Mouse (Mus musculus): ENCODE results near the gene Exosc10. TPM values are rescaled to one million over a fixed set of nuclear protein-coding genes. Genes with fewer than 3 reads are reported as not detected.

The Exosc10 gene
- total and polyA plus RNA-seq, 2 experiments = 9.8 to 12.7 TPM

GRCm38 (mm10) chr4:148530778-148531177, 27.5 kb upstream of the Exosc10 start:
- H3K27me3 ChIP-seq (ENCODE audit: control insufficient read depth, insufficient read depth, low read length) = no peaks in the 10 kb centered on the region
- H3K9ac ChIP-seq (ENCODE audit: low read depth, low read length) = no peak overlapping the region
- 89% methylated on average over 6 of the region's 6 CpGs for WGBS
- no peaks in the 10 kb centered on the region for H3K4me1 ChIP-seq (ENCODE audit: control insufficient read depth, insufficient read depth, low read length)
- no peak overlapping the region for H3K27ac ChIP-seq (replicated peaks; ENCODE audit: insufficient read depth, low read depth, low read length)
- no peaks in the 10 kb centered on the region for H3K79me2 ChIP-seq (ENCODE audit: control insufficient read depth, insufficient read depth, low read length)
- H3K36me3 ChIP-seq (ENCODE audit: control insufficient read depth, insufficient read depth, low read length) = peaks cover 49% of the 10 kb centered on the region
- no peak for DNase-seq (ENCODE audit: extremely low read depth, low read depth, low spot score)
- no peak for TF ChIP-seq CTCF (IDR thresholded peaks at IDR 0.05; ENCODE audit: low read depth, low read length)
- TF ChIP-seq POLR2A (IDR thresholded peaks at IDR 0.05; ENCODE audit: extremely low read depth, insufficient read depth, low read length) = no peak
- no peak overlapping the region for H3K4me3 ChIP-seq (ENCODE audit: insufficient read depth, low read depth, low read length)

- Histone ChIP-seq H3K4me3 (ENCODE audit: insufficient read depth, low read depth, low read length) (no peak overlapping the region), H3K27me3 (ENCODE audit: control insufficient read depth, insufficient read depth, low read length) (no peaks in the 10 kb centered on the region), H3K79me2 (ENCODE audit: control insufficient read depth, insufficient read depth, low read length) (no peaks in the 10 kb centered on the region), H3K36me3 (ENCODE audit: control insufficient read depth, insufficient read depth, low read length) (peaks cover 47% of the 10 kb centered on the region), H3K27ac (replicated peaks; ENCODE audit: insufficient read depth, low read depth, low read length) (no peak overlapping the region), H3K4me1 (ENCODE audit: control insufficient read depth, insufficient read depth, low read length) (no peaks in the 10 kb centered on the region), H3K9ac (ENCODE audit: low read depth, low read length) (no peak overlapping the region)
- DNase-seq (ENCODE audit: extremely low read depth, low read depth, low spot score) = no peak
- WGBS = 93% methylated on average over 4 of the region's 4 CpGs
- TF ChIP-seq CTCF (IDR thresholded peaks at IDR 0.05; ENCODE audit: low read depth, low read length) = no peak
- TF ChIP-seq POLR2A (IDR thresholded peaks at IDR 0.05; ENCODE audit: extremely low read depth, insufficient read depth, low read length) = no peak
Measured at GRCm38 (mm10) chr4:148531341-148531740, 26.9 kb upstream of the Exosc10 start.

GRCm38 (mm10) chr4:148532516-148532915, 25.7 kb upstream of the Exosc10 start:
- Histone ChIP-seq H3K36me3 (ENCODE audit: control insufficient read depth, insufficient read depth, low read length) (peaks cover 41% of the 10 kb centered on the region), H3K79me2 (ENCODE audit: control insufficient read depth, insufficient read depth, low read length) (no peaks in the 10 kb centered on the region), H3K4me3 (ENCODE audit: insufficient read depth, low read depth, low read length) (no peak overlapping the region), H3K27ac (replicated peaks; ENCODE audit: insufficient read depth, low read depth, low read length) (no peak overlapping the region), H3K27me3 (ENCODE audit: control insufficient read depth, insufficient read depth, low read length) (no peaks in the 10 kb centered on the region), H3K9ac (ENCODE audit: low read depth, low read length) (no peak overlapping the region), H3K4me1 (ENCODE audit: control insufficient read depth, insufficient read depth, low read length) (no peaks in the 10 kb centered on the region)
- WGBS = 99% methylated on average over 3 of the region's 3 CpGs
- DNase-seq (ENCODE audit: extremely low read depth, low read depth, low spot score) = no peak
- TF ChIP-seq CTCF (IDR thresholded peaks at IDR 0.05; ENCODE audit: low read depth, low read length) = no peak
- no peak for TF ChIP-seq POLR2A (IDR thresholded peaks at IDR 0.05; ENCODE audit: extremely low read depth, insufficient read depth, low read length)

GRCm38 (mm10) chr4:148533613-148534328, 24.5 kb upstream of the Exosc10 start:
- H3K9ac ChIP-seq (ENCODE audit: low read depth, low read length) = no peak overlapping the region
- H3K27me3 ChIP-seq (ENCODE audit: control insufficient read depth, insufficient read depth, low read length) = no peaks in the 10 kb centered on the region
- H3K36me3 ChIP-seq (ENCODE audit: control insufficient read depth, insufficient read depth, low read length) = peaks cover 43% of the 10 kb centered on the region; the same call in 1 of the 2 replicates
- H3K4me3 ChIP-seq (ENCODE audit: insufficient read depth, low read depth, low read length) = no peak overlapping the region
- no peaks in the 10 kb centered on the region for H3K79me2 ChIP-seq (ENCODE audit: control insufficient read depth, insufficient read depth, low read length)
- TF ChIP-seq POLR2A (IDR thresholded peaks at IDR 0.05; ENCODE audit: extremely low read depth, insufficient read depth, low read length) (no peak), CTCF (IDR thresholded peaks at IDR 0.05; ENCODE audit: low read depth, low read length) (no peak)
- peak; percentile 8 for DNase-seq (ENCODE audit: extremely low read depth, low read depth, low spot score)
- no peak overlapping the region for H3K27ac ChIP-seq (replicated peaks; ENCODE audit: insufficient read depth, low read depth, low read length)
- H3K4me1 ChIP-seq (ENCODE audit: control insufficient read depth, insufficient read depth, low read length) = no peaks in the 10 kb centered on the region
- WGBS = 79% methylated on average over 12 of the region's 12 CpGs

- H3K9ac ChIP-seq (ENCODE audit: low read depth, low read length) = no peak overlapping the region
- TF ChIP-seq POLR2A (IDR thresholded peaks at IDR 0.05; ENCODE audit: extremely low read depth, insufficient read depth, low read length) = no peak
- TF ChIP-seq CTCF (IDR thresholded peaks at IDR 0.05; ENCODE audit: low read depth, low read length) = no peak
- no peak for DNase-seq (ENCODE audit: extremely low read depth, low read depth, low spot score)
- H3K4me1 ChIP-seq (ENCODE audit: control insufficient read depth, insufficient read depth, low read length) = no peaks in the 10 kb centered on the region
- WGBS = 80% methylated on average over 3 of the region's 3 CpGs
- H3K27me3 ChIP-seq (ENCODE audit: control insufficient read depth, insufficient read depth, low read length) = no peaks in the 10 kb centered on the region
- no peaks in the 10 kb centered on the region for H3K79me2 ChIP-seq (ENCODE audit: control insufficient read depth, insufficient read depth, low read length)
- no peak overlapping the region for H3K4me3 ChIP-seq (ENCODE audit: insufficient read depth, low read depth, low read length)
- peaks cover 49% of the 10 kb centered on the region; the same call in 1 of the 2 replicates for H3K36me3 ChIP-seq (ENCODE audit: control insufficient read depth, insufficient read depth, low read length)
- H3K27ac ChIP-seq (replicated peaks; ENCODE audit: insufficient read depth, low read depth, low read length) = no peak overlapping the region
Measured at GRCm38 (mm10) chr4:148535876-148536275, 22.4 kb upstream of the Exosc10 start.

GRCm38 (mm10) chr4:148549106-148549505, 9.1 kb upstream of the Exosc10 start:
- H3K4me3 ChIP-seq (ENCODE audit: insufficient read depth, low read depth, low read length) = no peak overlapping the region
- no peak for TF ChIP-seq POLR2A (IDR thresholded peaks at IDR 0.05; ENCODE audit: extremely low read depth, insufficient read depth, low read length)
- no peak for TF ChIP-seq CTCF (IDR thresholded peaks at IDR 0.05; ENCODE audit: low read depth, low read length)
- H3K79me2 ChIP-seq (ENCODE audit: control insufficient read depth, insufficient read depth, low read length) = no peaks in the 10 kb centered on the region
- H3K27ac ChIP-seq (replicated peaks; ENCODE audit: insufficient read depth, low read depth, low read length) = no peak overlapping the region
- DNase-seq (ENCODE audit: extremely low read depth, low read depth, low spot score) = no peak
- peaks cover 64% of the 10 kb centered on the region for H3K36me3 ChIP-seq (ENCODE audit: control insufficient read depth, insufficient read depth, low read length)
- H3K4me1 ChIP-seq (ENCODE audit: control insufficient read depth, insufficient read depth, low read length) = no peaks in the 10 kb centered on the region
- no peaks in the 10 kb centered on the region for H3K27me3 ChIP-seq (ENCODE audit: control insufficient read depth, insufficient read depth, low read length)
- WGBS = 83% methylated on average over 4 of the region's 4 CpGs
- H3K9ac ChIP-seq (ENCODE audit: low read depth, low read length) = no peak overlapping the region
